Mouse (Mus musculus) cortical plate, adult 2 months (tissue): ENCODE data around the gene Aifm3. TPM values are rescaled to one million over a fixed set of nuclear protein-coding genes. Genes with fewer than 3 reads are reported as not detected.
A peak's percentile ranks its signal among the peaks of the same experiment; 100 is the strongest.

Source experiments
- H3K27ac ChIP-seq: fragments of 200-500 bp; 2 replicates; pipeline ENCODE4 v1.5.1; 2012; ENCODE audit warnings: low read length, control low read depth, inconsistent platforms; ENCODE audit not compliant: insufficient read depth
- H3K4me1 ChIP-seq: fragments of 200-500 bp; 2 replicates; pipeline ENCODE4 v1.6.1; 2011; ENCODE audit warnings: low read length; ENCODE audit not compliant: control insufficient read depth, insufficient read depth
- H3K4me3 ChIP-seq: fragments of 200-500 bp; 2 replicates; pipeline ENCODE4 v1.5.1; 2011; ENCODE audit warnings: mild to moderate bottlenecking, low read length, control low read depth; ENCODE audit not compliant: insufficient read depth
- CTCF ChIP-seq: fragments of 200-500 bp; IDR thresholded peaks from 2 replicates; pipeline ENCODE4 v1.5.1; 2011; ENCODE audit warnings: mild to moderate bottlenecking, control low read depth, low read length; ENCODE audit not compliant: insufficient read depth; ENCODE audit errors: extremely low read depth
- POLR2A ChIP-seq: fragments of 200-500 bp; IDR thresholded peaks from 2 replicates; pipeline ENCODE4 v1.6.1; 2011; ENCODE audit warnings: mild to moderate bottlenecking, low read length, control low read depth; ENCODE audit not compliant: insufficient read depth; ENCODE audit errors: extremely low read depth
- polyA plus RNA-seq: library from polyadenylated mRNA; depleted of rRNA; stranded (reverse); fragments of >200 nt; gene quantifications from 2 replicates; pipeline ENCODE4 v1.2.3, GENCODE M21; 2012

The Aifm3 gene
- polyA plus RNA-seq, 1 experiment = 233 TPM

GRCm38 (mm10) chr16:17474091-17474490 lies 15.3 kb upstream of the Aifm3 start:
- peaks cover 7% of the 10 kb centered on the region for H3K4me1 ChIP-seq
- no peak overlapping the region for H3K27ac ChIP-seq
- no peak for TF ChIP-seq POLR2A
- peak; percentile 74 for TF ChIP-seq CTCF
- H3K4me3 ChIP-seq = no peak overlapping the region

- Histone ChIP-seq H3K27ac (no peak overlapping the region), H3K4me1 (peaks cover 6% of the 10 kb centered on the region), H3K4me3 (no peak overlapping the region)
- TF ChIP-seq POLR2A (no peak), CTCF (no peak)
These were observed 14.7 kb upstream of the Aifm3 start for GRCm38 (mm10) chr16:17474761-17475160.

- H3K27ac ChIP-seq = no peak overlapping the region
- TF ChIP-seq POLR2A (no peak), CTCF (no peak)
- peaks cover 6% of the 10 kb centered on the region for H3K4me1 ChIP-seq
- H3K4me3 ChIP-seq = no peak overlapping the region
These were observed 14.1 kb upstream of the Aifm3 start for GRCm38 (mm10) chr16:17475326-17475725.

GRCm38 (mm10) chr16:17478331-17478943 lies 11.0 kb upstream of the Aifm3 start:
- Histone ChIP-seq H3K4me3 (no peak overlapping the region), H3K27ac (no peak overlapping the region), H3K4me1 (peaks cover 5% of the 10 kb centered on the region)
- TF ChIP-seq CTCF = no peak
- no peak for TF ChIP-seq POLR2A

DNA sequence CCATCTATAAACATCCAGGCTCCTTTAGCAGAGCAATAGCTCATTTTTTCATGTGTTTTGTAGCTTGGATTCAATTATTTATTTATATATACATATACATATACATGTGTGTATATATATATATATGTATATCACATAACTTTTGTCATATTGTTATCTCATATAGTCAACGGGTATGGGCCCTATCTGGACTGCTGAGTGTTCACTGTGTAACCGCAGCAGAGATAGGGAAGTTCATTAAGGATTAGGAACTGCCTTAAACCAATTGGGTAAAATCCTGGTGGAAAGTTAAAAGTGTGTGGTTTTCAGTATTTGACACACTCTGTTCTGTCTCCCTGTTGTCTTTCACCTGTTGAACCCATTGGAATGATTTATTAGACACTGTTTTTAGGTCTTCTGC lies 7.9 kb upstream of the Aifm3 start:
- TF ChIP-seq CTCF = no peak
- TF ChIP-seq POLR2A = no peak
- Histone ChIP-seq H3K4me1 (peaks cover 5% of the 10 kb centered on the region), H3K27ac (no peak overlapping the region), H3K4me3 (no peak overlapping the region)

DNA sequence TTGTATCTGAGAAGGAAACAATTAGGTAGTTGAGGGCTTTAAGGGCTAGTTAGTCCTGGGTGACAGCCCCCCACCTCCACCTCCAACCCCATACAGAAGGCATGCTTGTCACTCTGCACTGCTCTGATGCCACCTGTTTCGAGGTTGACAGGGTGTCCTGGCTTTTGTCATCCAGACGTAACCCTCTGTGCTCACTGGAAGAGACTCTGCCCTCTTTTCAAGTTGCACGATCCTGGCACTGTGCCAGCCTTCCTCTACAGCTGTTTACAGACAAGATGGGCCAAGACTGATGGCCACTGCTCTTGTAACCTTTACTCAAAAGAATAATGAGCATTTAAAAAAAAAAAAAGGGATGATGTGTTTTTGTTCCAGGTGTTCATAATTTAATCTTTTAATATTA lies 2.9 kb upstream of the Aifm3 start:
- TF ChIP-seq CTCF (no peak), POLR2A (no peak)
- H3K4me1 ChIP-seq = peaks cover 4% of the 10 kb centered on the region; the same call in 1 of the 2 replicates
- no peak overlapping the region for H3K27ac ChIP-seq
- H3K4me3 ChIP-seq = no peak overlapping the region

- Histone ChIP-seq H3K27ac (no peak overlapping the region), H3K4me3 (peak overlapping the region; percentile 48), H3K4me1 (peaks cover 12% of the 10 kb centered on the region)
- peak; percentile 30; the same call in 1 of the 2 replicates for TF ChIP-seq CTCF
- no peak for TF ChIP-seq POLR2A
These were observed 638 bp upstream of the Aifm3 start for GRCm38 (mm10) chr16:17488478-17489468.

GRCm38 (mm10) chr16:17491154-17491553 lies 1.7 kb downstream of the Aifm3 start:
- Histone ChIP-seq H3K4me3 (no peak overlapping the region), H3K4me1 (peaks cover 12% of the 10 kb centered on the region), H3K27ac (peak overlapping the region; percentile 75; the same call in 1 of the 2 replicates)
- TF ChIP-seq POLR2A (no peak), CTCF (no peak)

DNA sequence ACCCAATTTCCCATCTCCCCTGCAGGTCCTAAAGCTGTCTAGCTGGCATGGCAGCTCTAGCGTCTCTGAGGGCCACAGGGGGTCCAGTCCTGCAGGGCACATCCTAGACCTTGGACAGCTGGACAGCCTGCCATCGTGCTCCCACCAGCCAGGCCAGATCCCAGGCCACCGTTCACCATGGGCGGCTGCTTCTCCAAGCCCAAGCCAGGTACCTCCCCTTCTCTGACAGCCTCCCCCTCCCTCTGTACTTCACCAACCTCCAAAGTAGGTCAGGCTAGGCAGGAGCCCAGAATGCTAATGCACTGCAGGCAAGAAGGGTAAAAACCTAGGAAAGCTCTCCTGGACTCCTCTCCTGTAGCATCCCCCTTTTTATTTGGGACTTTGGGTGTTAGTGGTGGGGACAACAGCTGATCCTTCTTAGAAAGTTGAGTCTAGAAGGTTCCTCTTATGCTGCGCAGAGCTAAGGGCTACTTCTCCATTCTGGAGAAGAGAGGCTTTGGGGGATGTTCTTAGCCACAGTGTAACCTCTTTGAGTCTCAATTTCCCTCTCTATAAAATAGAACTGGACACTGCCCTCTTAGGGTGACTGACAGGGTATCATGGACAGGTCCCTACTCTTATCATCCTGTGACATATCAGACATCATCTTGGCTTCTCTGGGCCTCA lies 2.6 kb downstream of the Aifm3 start:
- H3K27ac ChIP-seq = peak overlapping the region; percentile 75

More for the DNA sequence above, 2.6 kb downstream of the Aifm3 start:
- H3K4me3 ChIP-seq = no peak overlapping the region
- H3K4me1 ChIP-seq = peaks cover 17% of the 10 kb centered on the region
- no peak for TF ChIP-seq CTCF
- no peak for TF ChIP-seq POLR2A
